Mouse (Mus musculus) hindbrain, embryonic 12.5 days (tissue): ENCODE data around the gene Pole3. TPM values are rescaled to one million over a fixed set of nuclear protein-coding genes. Genes with fewer than 3 reads are reported as not detected.
A peak's percentile ranks its signal among the peaks of the same experiment; 100 is the strongest.

Experiments used
- ATAC-seq: fragments of 200-750 bp; cut with Nextera tagmentation; 2 replicates; pipeline ENCODE4 v1.8.0; 2017; ENCODE audit warnings: moderate TSS enrichment; ENCODE audit not compliant: low FRiP score
- H3K27ac ChIP-seq: fragments of 300-500 bp; sonication (generic); 2 replicates; pipeline ENCODE4 v1.5.1; 2016; ENCODE audit warnings: mild to moderate bottlenecking
- H3K27me3 ChIP-seq: fragments of 300-500 bp; sonication (generic); 2 replicates; pipeline ENCODE4 v1.6.1; 2016; ENCODE audit warnings: mild to moderate bottlenecking
- H3K36me3 ChIP-seq: fragments of 300-500 bp; sonication (generic); 2 replicates; pipeline ENCODE4 v1.6.1; 2016; ENCODE audit warnings: mild to moderate bottlenecking
- H3K4me1 ChIP-seq: fragments of 300-500 bp; sonication (generic); 2 replicates; pipeline ENCODE4 v1.6.1; 2016
- H3K4me2 ChIP-seq: fragments of 300-500 bp; sonication (generic); replicated peaks from 2 replicates; pipeline ENCODE4 v1.6.1; 2016; ENCODE audit warnings: mild to moderate bottlenecking
- H3K4me3 ChIP-seq: fragments of 300-500 bp; sonication (generic); 2 replicates; pipeline ENCODE4 v1.5.1; 2016; ENCODE audit warnings: mild to moderate bottlenecking
- H3K9ac ChIP-seq: fragments of 300-500 bp; sonication (generic); 2 replicates; pipeline ENCODE4 v1.6.1; 2016; ENCODE audit warnings: mild to moderate bottlenecking, moderate library complexity
- H3K9me3 ChIP-seq: fragments of 300-500 bp; sonication (generic); replicated peaks from 2 replicates; pipeline ENCODE4 v1.6.1; 2016; ENCODE audit warnings: mild to moderate bottlenecking
- WGBS: fragments of 180-500 bp; shearing (Covaris S2); methylation state at CpG from one replicate; pipeline ENCODE4 v1.1.7; 2016; 5-methylcytosine and 5-hydroxymethylcytosine counted together
- polyA plus RNA-seq: library from polyadenylated mRNA; unstranded; fragments of >200 nt; fragmentation: Nextera tagmentation; extraction: Ambion mirVana; gene quantifications from 2 replicates; pipeline ENCODE4 v1.2.1, GENCODE M21; 2016

Gene Pole3
- polyA plus RNA-seq, 1 experiment from 2014 or later: 80.2 TPM

- Histone ChIP-seq H3K27me3 (no peaks in the 10 kb centered on the region), H3K4me3 (no peak overlapping the region), H3K9ac (no peak overlapping the region), H3K36me3 (no peaks in the 10 kb centered on the region), H3K4me2 (no peak overlapping the region), H3K4me1 (no peaks in the 10 kb centered on the region), H3K27ac (no peak overlapping the region), H3K9me3 (no peaks in the 10 kb centered on the region)
- no peak for ATAC-seq
These were observed 19.9 kb upstream of the Pole3 start for GRCm38 (mm10) chr4:62544801-62545200.

GRCm38 (mm10) chr4:62543782-62544181 is 18.9 kb upstream of the Pole3 start:
- Histone ChIP-seq H3K27me3 (no peaks in the 10 kb centered on the region), H3K27ac (no peak overlapping the region), H3K36me3 (no peaks in the 10 kb centered on the region), H3K9me3 (no peaks in the 10 kb centered on the region), H3K4me1 (no peaks in the 10 kb centered on the region), H3K9ac (no peak overlapping the region), H3K4me2 (no peak overlapping the region), H3K4me3 (no peak overlapping the region)
- ATAC-seq: no peak
- WGBS: 89% methylated on average over 6 of the region's 6 CpGs

- no peaks in the 10 kb centered on the region for H3K9me3 ChIP-seq
- H3K4me3 ChIP-seq: no peak overlapping the region
- WGBS: 83% methylated on average over 3 of the region's 3 CpGs
- ATAC-seq: no peak
- H3K4me1 ChIP-seq: no peaks in the 10 kb centered on the region
- no peaks in the 10 kb centered on the region for H3K36me3 ChIP-seq
- no peak overlapping the region for H3K9ac ChIP-seq
- no peaks in the 10 kb centered on the region for H3K27me3 ChIP-seq
- H3K4me2 ChIP-seq: no peak overlapping the region
- no peak overlapping the region for H3K27ac ChIP-seq
These were observed 16.9 kb upstream of the Pole3 start for GRCm38 (mm10) chr4:62541802-62542201.

- H3K9ac ChIP-seq: no peak overlapping the region
- no peaks in the 10 kb centered on the region for H3K4me1 ChIP-seq
- no peak for ATAC-seq
- 68% methylated on average over 6 of the region's 6 CpGs for WGBS
- no peaks in the 10 kb centered on the region for H3K9me3 ChIP-seq
- no peak overlapping the region for H3K4me2 ChIP-seq
- no peaks in the 10 kb centered on the region for H3K27me3 ChIP-seq
- H3K4me3 ChIP-seq: no peak overlapping the region
- H3K36me3 ChIP-seq: no peaks in the 10 kb centered on the region
- no peak overlapping the region for H3K27ac ChIP-seq
These were observed 8.9 kb upstream of the Pole3 start for GRCm38 (mm10) chr4:62533729-62534128.

GRCm38 (mm10) chr4:62527655-62528054 is 2.8 kb upstream of the Pole3 start:
- Histone ChIP-seq H3K9ac (no peak overlapping the region), H3K4me3 (no peak overlapping the region), H3K4me2 (no peak overlapping the region), H3K27ac (no peak overlapping the region), H3K27me3 (0 out of 2 replicates have a peak, but pooled peaks cover 3% of the 10 kb centered on the region), H3K4me1 (peaks cover 10% of the 10 kb centered on the region), H3K9me3 (no peaks in the 10 kb centered on the region), H3K36me3 (peaks cover 3% of the 10 kb centered on the region; the same call in 1 of the 2 replicates)
- no peak for ATAC-seq
- WGBS: 81% methylated on average over 4 of the region's 4 CpGs

GRCm38 (mm10) chr4:62526256-62526655 is 1.4 kb upstream of the Pole3 start:
- no peak for ATAC-seq
- H3K4me3 ChIP-seq: no peak overlapping the region
- no peak overlapping the region for H3K4me2 ChIP-seq
- 0 out of 2 replicates have a peak, but pooled peaks cover 3% of the 10 kb centered on the region for H3K27me3 ChIP-seq
- H3K27ac ChIP-seq: no peak overlapping the region
- no peak overlapping the region for H3K9ac ChIP-seq
- H3K36me3 ChIP-seq: peaks cover 8% of the 10 kb centered on the region
- no peaks in the 10 kb centered on the region for H3K9me3 ChIP-seq
- 71% methylated on average over 2 of the region's 2 CpGs for whole genome bisulfite sequencing
- H3K4me1 ChIP-seq: peaks cover 10% of the 10 kb centered on the region

GRCm38 (mm10) chr4:62525489-62525811 is 582 bp upstream of the Pole3 start:
- H3K27ac ChIP-seq: no peak overlapping the region
- WGBS: 2% methylated on average over 10 of the region's 10 CpGs
- H3K4me1 ChIP-seq: peaks cover 12% of the 10 kb centered on the region
- no peak overlapping the region; the same call in 1 of the 2 replicates for H3K9ac ChIP-seq
- ATAC-seq: no peak
- H3K4me2 ChIP-seq: peak overlapping the region; percentile 90
- 0 out of 2 replicates have a peak, but pooled peaks cover 3% of the 10 kb centered on the region for H3K27me3 ChIP-seq
- H3K36me3 ChIP-seq: peaks cover 8% of the 10 kb centered on the region
- H3K4me3 ChIP-seq: peak overlapping the region; percentile 69
- no peaks in the 10 kb centered on the region for H3K9me3 ChIP-seq

- Histone ChIP-seq H3K4me3 (no peak overlapping the region), H3K4me1 (peaks cover 30% of the 10 kb centered on the region)
- WGBS: 96% methylated on average over 2 of the region's 2 CpGs
These were observed 3.9 kb downstream of the Pole3 start for GRCm38 (mm10) chr4:62520892-62521400.

GRCm38 (mm10) chr4:62519849-62520233 is 5.0 kb downstream of the Pole3 start, which contains the start of gene Alad:
Gene Alad, minus strand, starts transcription at chr4:62519918.
- peak; percentile 84 for ATAC-seq
- Histone ChIP-seq H3K9ac (peak within 1 kb of the TSS; percentile 74), H3K36me3 (peaks cover 8% of the 10 kb centered on the region), H3K4me1 (peaks cover 33% of the 10 kb centered on the region), H3K4me3 (peak within 1 kb of the TSS; percentile 75), H3K4me2 (peak within 1 kb of the TSS; percentile 72), H3K9me3 (no peaks in the 10 kb centered on the region), H3K27me3 (no peaks in the 10 kb centered on the region), H3K27ac (peak within 1 kb of the TSS; percentile 83)
- WGBS: under 1% methylated on average over 37 of the region's 37 CpGs

More at GRCm38 (mm10) chr4:62520892-62521400, 3.9 kb downstream of the Pole3 start:
- Histone ChIP-seq H3K27ac (no peak overlapping the region), H3K9me3 (no peaks in the 10 kb centered on the region), H3K27me3 (no peaks in the 10 kb centered on the region), H3K9ac (no peak overlapping the region), H3K4me2 (no peak overlapping the region), H3K36me3 (peaks cover 8% of the 10 kb centered on the region)
- ATAC-seq: no peak

- Histone ChIP-seq H3K4me1 (peaks cover 30% of the 10 kb centered on the region), H3K9ac (peak overlapping the region; percentile 74), H3K4me3 (peak overlapping the region; percentile 75), H3K27ac (peak overlapping the region; percentile 83), H3K4me2 (peak overlapping the region; percentile 72), H3K9me3 (no peaks in the 10 kb centered on the region), H3K27me3 (no peaks in the 10 kb centered on the region), H3K36me3 (peaks cover 8% of the 10 kb centered on the region)
- ATAC-seq: peak; percentile 76
- 2% methylated on average over 26 of the region's 26 CpGs for WGBS
These were observed 5.6 kb downstream of the Pole3 start for GRCm38 (mm10) chr4:62519122-62519848.

GRCm38 (mm10) chr4:62518416-62519121 is 6.3 kb downstream of the Pole3 start:
- Histone ChIP-seq H3K4me3 (peak overlapping the region; percentile 75), H3K27ac (no peak overlapping the region), H3K9me3 (no peaks in the 10 kb centered on the region), H3K4me2 (peak overlapping the region; percentile 72), H3K27me3 (no peaks in the 10 kb centered on the region), H3K4me1 (peaks cover 23% of the 10 kb centered on the region), H3K36me3 (peaks cover 9% of the 10 kb centered on the region), H3K9ac (peak overlapping the region; percentile 74; the same call in 1 of the 2 replicates)
- WGBS: 52% methylated on average over 13 of the region's 13 CpGs
- ATAC-seq: no peak
